Mouse (Mus musculus) hindbrain, embryonic 12.5 days (tissue): ENCODE measurements around the gene Pde6c. TPM values are rescaled to one million over a fixed set of nuclear protein-coding genes. Genes with fewer than 3 reads are reported as not detected.
A peak's percentile ranks its signal among the peaks of the same experiment; 100 is the strongest.

Source experiments
- ATAC-seq: fragments of 200-750 bp; cut with Nextera tagmentation; 2 replicates; pipeline ENCODE4 v1.8.0; 2017; ENCODE audit warnings: moderate TSS enrichment; ENCODE audit not compliant: low FRiP score
- H3K27ac ChIP-seq: fragments of 300-500 bp; sonication (generic); 2 replicates; pipeline ENCODE4 v1.5.1; 2016; ENCODE audit warnings: mild to moderate bottlenecking
- H3K27me3 ChIP-seq: fragments of 300-500 bp; sonication (generic); 2 replicates; pipeline ENCODE4 v1.6.1; 2016; ENCODE audit warnings: mild to moderate bottlenecking
- H3K36me3 ChIP-seq: fragments of 300-500 bp; sonication (generic); 2 replicates; pipeline ENCODE4 v1.6.1; 2016; ENCODE audit warnings: mild to moderate bottlenecking
- H3K4me1 ChIP-seq: fragments of 300-500 bp; sonication (generic); 2 replicates; pipeline ENCODE4 v1.6.1; 2016
- H3K4me2 ChIP-seq: fragments of 300-500 bp; sonication (generic); replicated peaks from 2 replicates; pipeline ENCODE4 v1.6.1; 2016; ENCODE audit warnings: mild to moderate bottlenecking
- H3K4me3 ChIP-seq: fragments of 300-500 bp; sonication (generic); 2 replicates; pipeline ENCODE4 v1.5.1; 2016; ENCODE audit warnings: mild to moderate bottlenecking
- H3K9ac ChIP-seq: fragments of 300-500 bp; sonication (generic); 2 replicates; pipeline ENCODE4 v1.6.1; 2016; ENCODE audit warnings: mild to moderate bottlenecking, moderate library complexity
- H3K9me3 ChIP-seq: fragments of 300-500 bp; sonication (generic); replicated peaks from 2 replicates; pipeline ENCODE4 v1.6.1; 2016; ENCODE audit warnings: mild to moderate bottlenecking
- WGBS: fragments of 180-500 bp; shearing (Covaris S2); methylation state at CpG from one replicate; pipeline ENCODE4 v1.1.7; 2016; 5-methylcytosine and 5-hydroxymethylcytosine counted together
- polyA plus RNA-seq: library from polyadenylated mRNA; unstranded; fragments of >200 nt; fragmentation: Nextera tagmentation; extraction: Ambion mirVana; gene quantifications from 2 replicates; pipeline ENCODE4 v1.2.1, GENCODE M21; 2016

Gene Pde6c
- polyA plus RNA-seq: 0.14 and 0.33 TPM in 2 replicates

GRCm38 (mm10) chr19:38132481-38132880, at the start of gene Pde6c:
TSS of gene Pde6c (plus strand) at chr19:38132781.
- Histone ChIP-seq H3K4me1 (no peaks in the 10 kb centered on the region), H3K9me3 (no peaks in the 10 kb centered on the region), H3K4me2 (no peak within 1 kb of the TSS), H3K9ac (no peak within 1 kb of the TSS), H3K27ac (no peak within 1 kb of the TSS), H3K4me3 (no peak within 1 kb of the TSS), H3K36me3 (no peaks in the 10 kb centered on the region), H3K27me3 (no peaks in the 10 kb centered on the region)
- ATAC-seq: no peak
- WGBS: 84% methylated on average over 6 of the region's 6 CpGs

- H3K4me3 ChIP-seq: no peak overlapping the region
- no peaks in the 10 kb centered on the region for H3K36me3 ChIP-seq
- H3K4me2 ChIP-seq: no peak overlapping the region
- ATAC-seq: no peak
- no peak overlapping the region for H3K9ac ChIP-seq
- no peak overlapping the region for H3K27ac ChIP-seq
- WGBS: 80% methylated on average over 5 of the region's 5 CpGs
- no peaks in the 10 kb centered on the region for H3K9me3 ChIP-seq
- H3K4me1 ChIP-seq: no peaks in the 10 kb centered on the region
- no peaks in the 10 kb centered on the region for H3K27me3 ChIP-seq
Measured at GRCm38 (mm10) chr19:38082931-38083525, 49.6 kb upstream of the Pde6c start.

DNA sequence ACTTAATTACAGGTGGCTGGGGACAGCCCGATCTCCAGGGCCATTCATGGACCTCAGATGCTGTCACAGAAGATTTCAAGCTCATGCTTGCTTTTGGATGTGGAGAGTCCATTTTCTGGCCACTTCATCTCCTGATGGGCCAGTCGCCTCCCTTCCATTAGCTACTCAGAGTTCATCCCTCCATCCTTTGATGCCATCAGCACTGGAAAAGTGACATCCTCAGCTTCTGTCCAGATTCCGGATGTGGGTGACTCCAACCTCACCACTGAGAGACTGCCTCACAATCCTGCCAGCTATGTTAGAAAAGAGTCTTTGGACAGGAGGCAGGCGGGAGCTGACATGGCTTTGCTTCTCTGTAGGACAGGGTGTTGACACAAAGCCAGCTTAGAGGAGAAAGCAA, 46.7 kb upstream of the Pde6c start:
- Histone ChIP-seq H3K4me1 (no peaks in the 10 kb centered on the region), H3K9me3 (no peaks in the 10 kb centered on the region), H3K27ac (no peak overlapping the region), H3K4me3 (no peak overlapping the region), H3K4me2 (no peak overlapping the region), H3K27me3 (no peaks in the 10 kb centered on the region), H3K36me3 (no peaks in the 10 kb centered on the region), H3K9ac (no peak overlapping the region)
- no peak for ATAC-seq
- 78% methylated on average over 4 of the region's 4 CpGs for WGBS

DNA sequence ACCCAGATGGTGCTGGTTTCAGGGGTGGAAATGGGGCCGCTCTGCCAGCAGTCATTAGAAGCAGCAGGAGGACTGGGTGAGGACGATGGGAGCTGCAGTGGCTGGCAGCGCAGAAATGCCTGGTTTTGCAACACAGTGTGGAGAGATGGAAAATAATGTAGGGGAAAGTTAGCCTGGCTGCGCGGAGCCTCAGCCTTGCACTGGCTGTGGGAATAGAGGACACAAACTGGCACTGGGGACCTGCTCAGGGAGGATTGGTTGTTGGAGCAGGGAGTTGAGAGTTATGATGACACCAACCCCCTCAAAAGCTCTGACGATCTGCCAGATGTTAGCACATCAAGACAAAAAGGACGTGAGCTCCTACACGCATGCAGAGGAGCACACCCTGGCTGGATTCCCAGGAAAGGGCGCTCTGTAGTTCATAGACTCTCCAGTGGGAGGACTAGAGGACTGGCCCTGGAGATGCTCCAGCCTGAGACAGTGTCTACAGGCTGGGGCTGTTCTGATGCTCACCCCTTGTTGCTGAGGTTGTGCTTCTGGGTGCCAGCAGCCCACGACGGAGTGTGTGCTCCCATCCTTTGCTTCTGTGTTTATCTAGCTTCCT, 45.5 kb upstream of the Pde6c start:
- Histone ChIP-seq H3K4me3 (no peak overlapping the region), H3K4me1 (no peaks in the 10 kb centered on the region), H3K27ac (no peak overlapping the region), H3K9ac (no peak overlapping the region), H3K4me2 (no peak overlapping the region), H3K9me3 (no peaks in the 10 kb centered on the region), H3K27me3 (no peaks in the 10 kb centered on the region), H3K36me3 (no peaks in the 10 kb centered on the region)
- no peak for ATAC-seq
- 62% methylated on average over 11 of the region's 11 CpGs for WGBS

DNA sequence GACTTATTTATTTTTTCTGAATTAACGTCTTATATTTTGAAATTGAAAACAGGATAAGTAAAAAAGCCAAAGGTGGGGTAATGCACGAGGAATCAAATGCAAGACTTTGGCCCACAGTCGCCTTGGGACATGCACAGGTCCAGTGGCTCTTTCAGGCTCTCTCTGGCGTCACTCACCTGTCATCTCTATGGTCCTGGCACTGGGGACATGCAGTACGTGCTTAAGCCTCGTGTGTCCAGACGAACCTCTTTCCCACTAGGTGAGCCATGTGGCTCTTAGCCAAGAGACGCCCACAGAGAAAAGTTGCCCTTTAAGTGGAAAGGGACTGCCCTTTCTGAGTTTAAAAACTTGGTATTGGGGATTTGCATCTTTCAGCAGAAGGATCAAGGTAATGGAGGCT, 43.2 kb upstream of the Pde6c start:
- H3K36me3 ChIP-seq: no peaks in the 10 kb centered on the region
- no peak overlapping the region for H3K4me2 ChIP-seq
- 80% methylated on average over 8 of the region's 8 CpGs for WGBS
- no peaks in the 10 kb centered on the region for H3K9me3 ChIP-seq
- H3K27ac ChIP-seq: no peak overlapping the region
- no peak overlapping the region for H3K4me3 ChIP-seq
- H3K4me1 ChIP-seq: no peaks in the 10 kb centered on the region
- no peak overlapping the region for H3K9ac ChIP-seq
- no peak for ATAC-seq
- peaks cover 1% of the 10 kb centered on the region for H3K27me3 ChIP-seq

GRCm38 (mm10) chr19:38091512-38091985, 41.0 kb upstream of the Pde6c start:
- Histone ChIP-seq H3K9me3 (no peaks in the 10 kb centered on the region), H3K4me1 (no peaks in the 10 kb centered on the region), H3K4me3 (no peak overlapping the region), H3K27me3 (peaks cover 21% of the 10 kb centered on the region), H3K4me2 (no peak overlapping the region), H3K27ac (no peak overlapping the region), H3K9ac (no peak overlapping the region), H3K36me3 (no peaks in the 10 kb centered on the region)
- 61% methylated on average over 4 of the region's 4 CpGs for WGBS
- ATAC-seq: no peak

DNA sequence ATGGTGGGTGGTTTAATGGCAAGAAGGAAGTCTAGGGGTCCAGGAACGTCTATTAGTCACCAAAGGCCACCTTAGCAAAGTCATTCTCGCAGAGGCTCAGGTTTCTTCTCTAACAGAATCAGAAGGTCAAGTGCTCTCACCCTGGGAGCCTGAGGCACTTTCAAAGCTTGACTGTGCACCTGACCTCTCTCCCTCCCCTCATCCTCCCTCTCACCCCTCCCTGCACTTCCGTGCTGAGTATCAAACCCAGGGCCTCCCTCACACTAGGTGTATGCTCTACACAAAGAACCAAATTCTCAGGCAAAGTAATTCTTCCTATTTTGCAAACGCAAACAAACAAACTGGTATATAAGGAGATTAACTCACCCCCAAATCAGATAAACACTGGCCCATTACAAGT, 36.4 kb upstream of the Pde6c start:
- ATAC-seq: no peak
- no peak overlapping the region for H3K9ac ChIP-seq
- no peaks in the 10 kb centered on the region for H3K9me3 ChIP-seq
- H3K27ac ChIP-seq: no peak overlapping the region
- 7% methylated on average over 4 of the region's 4 CpGs for WGBS
- H3K4me1 ChIP-seq: peaks cover 11% of the 10 kb centered on the region
- H3K4me3 ChIP-seq: no peak overlapping the region
- no peaks in the 10 kb centered on the region for H3K36me3 ChIP-seq
- H3K27me3 ChIP-seq: peaks cover 61% of the 10 kb centered on the region
- no peak overlapping the region for H3K4me2 ChIP-seq

DNA sequence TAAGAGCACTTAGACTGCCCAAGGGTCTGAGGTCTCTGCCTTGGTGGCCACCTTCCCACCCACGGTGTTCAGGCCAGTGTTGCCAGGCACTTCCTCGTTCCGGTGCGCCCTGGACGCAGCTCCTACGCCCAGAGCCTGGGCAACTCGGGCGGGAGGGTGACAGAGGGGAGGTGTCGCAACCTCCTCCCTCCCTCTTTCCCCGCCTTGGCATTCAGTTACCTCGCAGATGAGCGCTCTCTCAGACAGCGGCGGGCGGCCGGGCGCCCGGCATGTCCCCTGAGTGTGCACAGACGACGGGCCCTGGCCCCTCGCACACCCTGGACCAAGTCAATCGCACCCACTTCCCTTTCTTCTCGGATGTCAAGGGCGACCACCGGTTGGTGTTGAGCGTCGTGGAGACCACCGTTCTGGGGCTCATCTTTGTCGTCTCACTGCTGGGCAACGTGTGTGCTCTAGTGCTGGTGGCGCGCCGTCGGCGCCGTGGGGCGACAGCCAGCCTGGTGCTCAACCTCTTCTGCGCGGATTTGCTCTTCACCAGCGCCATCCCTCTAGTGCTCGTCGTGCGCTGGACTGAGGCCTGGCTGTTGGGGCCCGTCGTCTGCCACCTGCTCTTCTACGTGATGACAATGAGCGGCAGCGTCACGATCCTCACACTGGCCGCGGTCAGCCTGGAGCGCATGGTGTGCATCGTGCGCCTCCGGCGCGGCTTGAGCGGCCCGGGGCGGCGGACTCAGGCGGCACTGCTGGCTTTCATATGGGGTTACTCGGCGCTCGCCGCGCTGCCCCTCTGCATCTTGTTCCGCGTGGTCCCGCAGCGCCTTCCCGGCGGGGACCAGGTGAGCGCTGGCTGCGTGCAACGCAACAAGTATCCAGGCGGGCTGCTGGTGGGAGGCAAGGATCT, 35.5 kb upstream of the Pde6c start, which contains the start of gene Ffar4:
TSS of gene Ffar4 (plus strand) at position 214 of the 901 bp plus-strand sequence.
- ATAC-seq: peak; percentile 43; the same call in 1 of the 2 replicates
- peak within 1 kb of the TSS; percentile 60 for H3K4me2 ChIP-seq
- H3K36me3 ChIP-seq: no peaks in the 10 kb centered on the region
- no peak within 1 kb of the TSS for H3K9ac ChIP-seq
- under 1% methylated on average over 77 of the region's 77 CpGs for WGBS
- peaks cover 11% of the 10 kb centered on the region for H3K4me1 ChIP-seq
- H3K9me3 ChIP-seq: no peaks in the 10 kb centered on the region
- peaks cover 61% of the 10 kb centered on the region for H3K27me3 ChIP-seq
- H3K4me3 ChIP-seq: peak within 1 kb of the TSS; percentile 30
- no peak within 1 kb of the TSS for H3K27ac ChIP-seq

DNA sequence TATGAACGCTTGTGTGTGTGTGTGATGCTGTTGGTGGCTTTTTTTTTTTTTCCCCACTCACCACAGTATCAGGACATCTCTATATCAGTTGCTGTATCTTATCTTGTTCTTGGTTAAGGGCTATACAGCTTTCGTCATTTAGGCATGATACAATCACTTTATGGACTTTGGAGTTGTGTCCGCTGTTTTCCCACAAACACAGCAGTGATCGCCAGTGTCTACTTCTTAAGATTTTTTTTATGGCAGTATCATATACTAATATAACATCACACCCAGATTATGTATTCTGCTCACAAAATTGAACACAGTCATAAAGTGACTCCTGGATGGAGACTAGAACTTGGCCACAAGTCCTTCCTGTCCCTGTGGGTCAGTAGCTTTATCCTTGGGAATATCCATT, 24.7 kb upstream of the Pde6c start:
- no peaks in the 10 kb centered on the region for H3K27me3 ChIP-seq
- no peak overlapping the region for H3K4me2 ChIP-seq
- no peaks in the 10 kb centered on the region for H3K9me3 ChIP-seq
- H3K27ac ChIP-seq: no peak overlapping the region
- no peak overlapping the region for H3K9ac ChIP-seq
- H3K4me1 ChIP-seq: no peaks in the 10 kb centered on the region
- no peaks in the 10 kb centered on the region for H3K36me3 ChIP-seq
- H3K4me3 ChIP-seq: no peak overlapping the region
- WGBS: 96% methylated on average over 4 of the region's 4 CpGs
- ATAC-seq: no peak

- Histone ChIP-seq H3K9me3 (no peaks in the 10 kb centered on the region), H3K9ac (no peak overlapping the region), H3K4me2 (no peak overlapping the region), H3K4me1 (no peaks in the 10 kb centered on the region), H3K36me3 (no peaks in the 10 kb centered on the region), H3K4me3 (no peak overlapping the region), H3K27me3 (no peaks in the 10 kb centered on the region), H3K27ac (no peak overlapping the region)
- 91% methylated on average over 15 of the region's 15 CpGs for WGBS
- ATAC-seq: no peak
Measured at GRCm38 (mm10) chr19:38109506-38110242, 22.9 kb upstream of the Pde6c start.

GRCm38 (mm10) chr19:38111056-38111455, 21.5 kb upstream of the Pde6c start:
- Histone ChIP-seq H3K4me3 (no peak overlapping the region), H3K36me3 (no peaks in the 10 kb centered on the region), H3K4me2 (no peak overlapping the region), H3K27ac (no peak overlapping the region), H3K9ac (no peak overlapping the region), H3K4me1 (no peaks in the 10 kb centered on the region), H3K9me3 (no peaks in the 10 kb centered on the region), H3K27me3 (no peaks in the 10 kb centered on the region)
- ATAC-seq: no peak
- 77% methylated on average over 8 of the region's 8 CpGs for WGBS

DNA sequence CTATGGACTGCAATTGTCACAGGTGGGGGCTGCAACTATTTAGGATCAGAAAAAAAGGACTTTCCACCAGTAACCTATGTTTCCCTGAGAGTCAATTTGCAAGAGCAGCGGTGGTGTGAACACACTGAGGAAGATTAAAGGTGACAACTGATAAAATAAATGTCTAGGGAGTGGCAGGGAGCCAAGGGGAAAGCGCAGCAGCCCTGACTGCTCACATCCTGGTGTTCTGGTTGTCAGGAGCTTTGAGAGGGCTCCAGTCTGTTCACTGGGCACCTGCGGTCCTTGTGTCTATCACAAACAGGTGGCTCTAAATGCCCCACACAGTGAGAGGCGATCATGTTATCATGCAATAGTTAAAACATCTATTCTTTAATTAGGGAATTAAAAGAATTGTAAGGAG, 20.0 kb upstream of the Pde6c start:
- Histone ChIP-seq H3K4me1 (no peaks in the 10 kb centered on the region), H3K36me3 (no peaks in the 10 kb centered on the region), H3K4me3 (no peak overlapping the region), H3K9me3 (no peaks in the 10 kb centered on the region), H3K9ac (no peak overlapping the region), H3K27me3 (no peaks in the 10 kb centered on the region), H3K27ac (no peak overlapping the region), H3K4me2 (no peak overlapping the region)
- no peak for ATAC-seq
- 70% methylated on average over 4 of the region's 4 CpGs for WGBS
